Mouse (Mus musculus) subcutaneous adipose tissue, adult 2 months (tissue): ENCODE measurements around the gene Kcnd1. TPM values are rescaled to one million over a fixed set of nuclear protein-coding genes. Genes with fewer than 3 reads are reported as not detected.

Experiments used
- polyA plus RNA-seq: library from polyadenylated mRNA; depleted of rRNA; stranded (reverse); fragments of >200 nt; gene quantifications from 2 replicates; pipeline ENCODE4 v1.2.3, GENCODE M21; 2012; ENCODE audit warnings: low replicate concordance; rRNA removed

Gene Kcnd1
- 2.1 and 4.6 TPM in 2 replicates for polyA plus RNA-seq

GRCm38 (mm10) chrX:7821865-7822779, at the start of gene Kcnd1:
TSS of gene Kcnd1 (plus strand) at chrX:7822289.

DNA sequence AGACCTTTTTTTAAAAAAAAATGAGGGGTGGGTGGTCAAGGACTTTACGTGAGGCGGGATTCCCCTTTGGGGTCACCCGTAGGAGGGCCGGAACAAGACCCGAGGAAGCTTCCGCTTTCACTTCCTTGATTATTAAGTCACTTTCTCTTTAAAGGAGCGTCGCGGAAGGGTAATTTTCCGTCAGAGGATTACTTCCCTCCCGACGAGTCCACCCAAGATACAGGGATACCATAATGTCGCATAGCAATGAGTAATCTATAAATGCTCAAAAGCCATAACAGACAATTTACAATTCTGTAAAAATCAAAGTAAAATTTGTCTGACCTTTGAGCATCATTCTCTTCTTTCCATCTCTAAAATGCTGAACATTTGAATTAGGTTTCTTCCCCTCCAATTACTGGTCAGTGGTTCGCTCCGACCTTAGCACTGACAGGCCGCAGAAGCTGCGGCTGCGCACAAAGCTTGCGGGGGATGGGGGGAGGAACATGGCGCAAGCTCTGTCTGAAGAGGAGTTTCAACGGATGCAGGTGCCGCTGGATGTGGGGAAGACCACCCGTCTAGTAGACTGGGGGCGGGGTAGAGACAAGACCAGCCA, 32.5 kb upstream of the Kcnd1 start, which contains the start of gene Gripap1:
Gripap1 (plus strand) TSS at position 224 of the 595 bp plus-strand sequence.

DNA sequence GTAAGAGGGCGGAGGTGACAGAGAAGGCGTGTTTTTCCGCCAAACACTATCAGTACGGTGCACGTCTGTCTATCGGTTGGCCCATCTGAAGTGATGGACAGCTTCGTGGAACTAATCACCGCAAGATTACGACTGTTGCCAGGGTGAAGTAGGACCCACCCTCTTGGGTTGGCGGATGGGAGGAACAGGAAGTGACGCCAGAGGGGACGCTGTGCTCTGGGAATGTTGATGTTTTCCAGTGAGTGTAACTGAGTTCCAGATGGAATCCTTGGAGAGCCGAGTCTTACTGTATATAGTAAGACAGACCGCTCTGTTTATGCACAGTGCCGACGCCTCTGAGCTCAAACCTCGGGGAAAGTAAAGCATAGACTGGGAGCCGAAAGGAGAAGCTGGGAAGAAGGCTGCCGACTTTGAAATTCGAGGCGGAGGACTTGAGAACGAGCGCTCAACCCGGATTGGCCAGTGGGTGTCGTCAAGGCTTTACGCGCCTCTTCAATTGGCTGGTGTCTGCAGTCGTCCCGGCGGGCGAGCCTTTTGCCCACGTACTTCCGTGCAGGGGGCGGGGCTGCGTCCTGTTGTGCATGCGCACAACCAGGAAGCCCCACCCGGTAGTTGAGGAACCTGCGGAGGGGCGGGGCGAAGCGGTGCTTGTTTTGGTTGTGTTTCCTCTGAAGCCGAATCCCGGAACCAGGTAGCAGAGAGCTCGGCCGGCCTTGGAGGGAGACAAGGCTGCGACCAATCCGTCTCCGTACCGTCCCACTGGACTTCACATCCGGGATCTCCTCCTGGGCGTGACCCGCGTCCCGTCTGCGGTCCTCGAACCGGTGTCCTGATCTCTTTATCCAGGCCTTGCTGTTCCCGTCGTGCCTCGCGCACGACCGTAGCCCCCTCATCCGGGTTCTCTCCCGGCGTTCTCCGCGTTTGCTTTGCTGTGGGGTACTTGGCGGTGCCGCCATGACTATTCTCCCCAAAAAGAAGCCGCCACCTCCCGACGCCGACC, 19.4 kb downstream of the Kcnd1 start, which contains the start of gene Otud5:
Otud5 (plus strand) TSS at position 202 of the 1,000 bp plus-strand sequence.

GRCm38 (mm10) chrX:7878007-7878419, 55.9 kb downstream of the Kcnd1 start, which contains the start of gene Pim2:
TSS of gene Pim2 (plus strand) at chrX:7878262.

DNA sequence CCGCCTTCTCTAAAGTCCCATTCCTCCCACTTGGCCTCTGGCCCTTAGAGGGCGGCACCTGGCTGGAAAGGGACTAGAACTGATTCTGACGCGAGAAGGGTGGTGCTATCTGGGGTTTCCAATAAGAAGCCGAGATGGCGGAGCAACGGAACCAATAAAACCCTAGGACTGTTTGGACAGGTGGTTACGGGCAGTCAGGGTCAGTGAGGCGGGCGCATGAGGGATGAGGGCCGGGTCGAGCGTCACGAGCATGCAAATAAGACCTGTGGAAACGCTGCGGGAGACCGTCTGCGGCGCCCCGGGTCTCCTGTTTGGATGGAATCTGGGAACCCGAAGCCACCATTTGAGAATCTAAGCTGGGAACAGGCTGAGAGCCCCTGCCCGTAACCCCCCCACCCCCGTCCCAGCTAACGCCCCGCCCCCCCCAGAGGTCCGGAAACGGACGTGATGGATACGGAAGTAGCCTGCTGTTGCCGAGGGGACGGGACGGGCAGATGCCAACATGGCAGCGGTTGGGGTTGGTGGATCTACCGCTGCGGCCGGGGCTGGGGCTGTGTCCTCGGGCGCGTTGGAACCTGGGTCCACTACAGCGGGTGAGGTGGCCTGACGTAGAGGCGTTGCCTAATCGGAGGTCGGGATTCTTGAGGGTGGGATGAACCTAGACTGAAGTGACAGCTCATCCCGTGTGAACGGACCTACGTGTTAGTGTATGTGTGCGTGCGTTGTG, 61.9 kb downstream of the Kcnd1 start, which contains the start of gene Slc35a2:
Slc35a2 (plus strand) TSS at position 188 of the 727 bp plus-strand sequence.

Other genes with a start within 250 kb of the Kcnd1 start
- 0.15 and 0.36 TPM in 2 replicates for gene Foxp3, start 248.6 kb upstream of the Kcnd1 start, polyA plus RNA-seq
- 1.6 and 3.6 TPM in 2 replicates for gene Ppp1r3f, start 248.0 kb upstream of the Kcnd1 start, polyA plus RNA-seq
- 20.1 and 23.7 TPM in 2 replicates for gene Ccdc22, start 216.8 kb upstream of the Kcnd1 start, polyA plus RNA-seq
- gene Cacna1f, start 215.2 kb upstream of the Kcnd1 start, polyA plus RNA-seq = 0.03 and 0.06 TPM in 2 replicates
- 6.8 and 38.6 TPM in 2 replicates for gene Syp, start 183.8 kb upstream of the Kcnd1 start, polyA plus RNA-seq
- gene Prickle3, start 165.0 kb upstream of the Kcnd1 start, polyA plus RNA-seq = 22.2 and 28.8 TPM in 2 replicates
- 261 and 296 TPM in 2 replicates for gene Plp2, start 150.9 kb upstream of the Kcnd1 start, polyA plus RNA-seq
- 6.6 and 7.9 TPM in 2 replicates for gene Magix, start 141.0 kb upstream of the Kcnd1 start, polyA plus RNA-seq
- 9.4 and 11.1 TPM in 2 replicates for gene Gpkow, start 125.2 kb upstream of the Kcnd1 start, polyA plus RNA-seq
- 77.1 and 105 TPM in 2 replicates for gene Wdr45, start 108.0 kb upstream of the Kcnd1 start, polyA plus RNA-seq
- gene Gm45208, start 100.0 kb upstream of the Kcnd1 start, polyA plus RNA-seq = 0.97 TPM in 1 of 2 replicates, not detected in the other
- 26.1 and 85.6 TPM in 2 replicates for gene Praf2, start 93.8 kb upstream of the Kcnd1 start, polyA plus RNA-seq
- gene Ccdc120, start 71.4 kb upstream of the Kcnd1 start, polyA plus RNA-seq = 3.5 and 16.5 TPM in 2 replicates
- gene Tfe3, start 59.7 kb upstream of the Kcnd1 start, polyA plus RNA-seq = 27.8 and 38.8 TPM in 2 replicates
- 31.1 and 39.0 TPM in 2 replicates for gene Gripap1, start 32.5 kb upstream of the Kcnd1 start, polyA plus RNA-seq
- 24.5 and 39.8 TPM in 2 replicates for gene Otud5, start 19.1 kb downstream of the Kcnd1 start, polyA plus RNA-seq
- 3.0 and 9.6 TPM in 2 replicates for gene Pim2, start 56.0 kb downstream of the Kcnd1 start, polyA plus RNA-seq
- gene Slc35a2, start 61.7 kb downstream of the Kcnd1 start, polyA plus RNA-seq = 57.9 and 69.0 TPM in 2 replicates
- 52.5 and 69.5 TPM in 2 replicates for gene Pqbp1, start 77.0 kb downstream of the Kcnd1 start, polyA plus RNA-seq
- gene Timm17b, start 77.1 kb downstream of the Kcnd1 start, polyA plus RNA-seq = 31.6 and 39.6 TPM in 2 replicates
- gene Gm10491, start 85.5 kb downstream of the Kcnd1 start, polyA plus RNA-seq = not detected in 2 replicates
- not detected in 2 replicates for gene Gm10490, start 87.3 kb downstream of the Kcnd1 start, polyA plus RNA-seq
- gene Pcsk1n, start 97.5 kb downstream of the Kcnd1 start, polyA plus RNA-seq = 0.24 TPM in 1 of 2 replicates, not detected in the other
- gene Eras, start 106.3 kb downstream of the Kcnd1 start, polyA plus RNA-seq = not detected in 2 replicates
- 23.6 and 53.9 TPM in 2 replicates for gene Hdac6, start 125.6 kb downstream of the Kcnd1 start, polyA plus RNA-seq
- gene Gata1, start 155.8 kb downstream of the Kcnd1 start, polyA plus RNA-seq = 0.26 and 1.4 TPM in 2 replicates
- not detected in 2 replicates for gene Glod5, start 196.2 kb downstream of the Kcnd1 start, polyA plus RNA-seq